Mouse (Mus musculus) G1E (cell line): ENCODE data around the gene Snx30.

Source experiments
- CTCF ChIP-seq: IDR thresholded peaks from 2 replicates; pipeline ENCODE4 v1.5.1; 2012; ENCODE audit warnings: low read depth, low read length, inconsistent platforms, mixed read lengths
- GATA1 ChIP-seq: IDR thresholded peaks from 2 replicates; pipeline ENCODE4 v1.6.1; 2012; ENCODE audit warnings: borderline replicate concordance, low read length, inconsistent platforms, mixed read lengths
- POLR2AphosphoS5 ChIP-seq: IDR thresholded peaks from 2 replicates; pipeline ENCODE4 v1.6.1; 2012; ENCODE audit warnings: low read depth, low read length, inconsistent platforms; ENCODE audit not compliant: insufficient replicate concordance

- TF ChIP-seq GATA1 (no peak), CTCF (no peak), POLR2AphosphoS5 (no peak)
Measured at GRCm38 (mm10) chr4:59925082-59925481, 119.4 kb downstream of the Snx30 start.
